Mouse (Mus musculus): ENCODE measurements around the gene Rac2.

DNA sequence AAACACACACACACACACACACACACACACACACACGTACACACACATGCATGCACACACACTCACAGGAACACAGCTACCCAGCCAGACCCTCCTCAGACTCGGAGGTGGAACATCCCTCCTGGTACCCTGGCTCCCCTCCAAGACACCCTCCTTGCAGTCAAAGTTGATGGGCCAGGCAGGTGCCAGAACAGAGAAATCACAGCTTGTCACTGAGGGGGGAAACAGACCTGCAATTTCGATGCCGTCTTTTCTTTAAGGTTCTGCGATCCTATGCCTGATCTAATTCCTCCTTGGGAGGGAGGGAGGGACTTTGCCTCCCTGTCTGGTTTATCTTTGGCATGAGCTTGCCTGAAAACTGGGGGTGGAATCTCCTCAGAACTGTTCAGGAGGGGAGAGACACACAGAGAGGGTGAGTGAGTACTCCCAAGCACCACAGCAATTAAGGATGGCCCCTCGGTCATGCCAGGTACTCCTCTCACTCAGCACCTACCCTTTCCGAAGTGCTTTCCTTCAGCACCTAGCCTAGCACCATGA, 29.7 kb downstream of the Rac2 start:
- no peak for TF ChIP-seq POLR2A (IDR thresholded peaks at IDR 0.05; ENCODE audit: low read depth, low read length)
- no peak for TF ChIP-seq CTCF (conservative IDR thresholded peaks at IDR 0.05; ENCODE audit: insufficient read depth, insufficient read length, low read depth, low read length)
